Mouse (Mus musculus): ENCODE data around the gene Tubd1. TPM values are rescaled to one million over a fixed set of nuclear protein-coding genes. Genes with fewer than 3 reads are reported as not detected.
A peak's percentile ranks its signal among the peaks of the same experiment; 100 is the strongest.

Tubd1 gene
- total RNA-seq, 2 experiments from 2014 or later = 8.4 to 9.7 TPM

DNA sequence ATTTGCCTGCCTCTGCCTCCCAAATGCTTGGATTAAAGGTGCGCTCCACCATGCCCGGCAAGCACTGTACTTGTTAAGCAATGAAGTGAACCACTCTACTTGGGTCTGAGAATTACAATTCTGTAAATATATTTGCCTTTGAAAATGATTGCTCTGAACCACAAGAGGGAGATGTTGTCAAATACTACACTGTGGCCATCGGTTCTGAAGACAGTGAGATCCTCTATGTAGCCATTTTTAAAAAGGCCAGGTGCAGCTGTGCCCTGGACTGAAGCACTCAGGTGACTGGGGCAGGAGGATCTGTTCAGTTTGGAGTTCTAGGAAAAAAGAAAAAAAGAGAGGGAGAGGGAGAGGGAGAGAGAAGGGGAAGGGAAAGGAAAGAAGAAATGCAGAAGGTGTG is 23.6 kb downstream of the Tubd1 start:
- no peak for DNase-seq

DNA sequence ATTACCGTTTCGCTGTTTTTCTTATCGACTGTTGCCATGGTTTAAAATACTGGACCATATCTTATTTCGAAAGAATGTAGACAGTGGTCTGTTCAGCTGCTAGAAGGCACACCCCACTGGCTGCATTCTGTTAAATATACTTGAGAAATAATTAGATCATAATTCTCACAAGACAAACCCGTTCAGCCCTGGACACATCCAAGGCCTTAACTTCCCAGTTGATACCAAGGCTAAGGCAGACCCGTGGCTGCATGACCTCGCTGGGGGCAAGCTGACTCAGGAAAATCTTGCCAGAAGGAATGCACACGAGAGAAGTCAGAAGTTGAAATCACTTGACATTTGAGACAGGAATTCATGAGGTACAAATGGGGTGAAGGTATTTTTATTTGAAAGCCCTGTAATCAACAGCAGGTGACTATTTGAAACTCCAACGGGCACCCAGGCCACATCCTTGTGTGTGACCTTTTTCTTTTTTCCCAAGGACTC is 25.5 kb downstream of the Tubd1 start:
- no peak for DNase-seq

DNA sequence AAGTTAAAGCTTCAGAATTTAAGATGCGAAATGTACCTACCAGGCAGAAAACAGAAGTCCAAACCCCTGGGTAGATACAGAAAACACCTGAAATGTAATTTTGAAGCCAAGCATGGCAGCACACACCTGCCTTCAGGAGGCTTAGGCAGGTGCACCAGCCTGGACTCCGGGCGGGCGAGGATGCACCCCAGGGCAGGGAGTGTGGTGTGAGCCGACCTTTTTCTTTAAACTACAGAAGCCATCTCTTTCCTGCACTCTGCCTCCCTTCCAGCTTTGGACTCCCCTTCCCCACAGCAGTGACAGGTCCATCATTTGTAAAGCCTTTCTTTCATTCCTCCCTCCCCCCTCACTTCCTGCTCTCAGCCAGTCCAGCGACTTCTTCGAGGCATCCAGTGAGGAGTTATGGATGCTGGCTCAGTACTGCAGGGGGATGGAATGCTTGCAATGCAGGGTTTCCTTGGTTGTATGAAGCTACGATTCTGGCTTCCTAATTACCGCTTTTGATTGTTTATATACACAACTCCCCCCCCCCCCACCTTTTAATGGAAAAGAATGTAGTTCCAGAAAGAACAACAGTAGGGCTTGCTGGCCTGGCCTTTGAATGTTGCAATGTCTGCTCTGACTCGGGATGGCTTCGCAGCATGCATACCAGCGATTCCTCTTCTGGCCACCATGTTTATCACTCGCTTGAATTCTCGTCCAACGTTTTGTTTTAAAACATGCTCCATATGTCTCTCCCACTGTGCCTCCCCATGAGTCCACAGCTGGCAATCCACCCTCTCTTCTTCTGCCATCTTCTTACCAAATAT is 26.5 kb downstream of the Tubd1 start:
- DNase-seq = no peak

DNA sequence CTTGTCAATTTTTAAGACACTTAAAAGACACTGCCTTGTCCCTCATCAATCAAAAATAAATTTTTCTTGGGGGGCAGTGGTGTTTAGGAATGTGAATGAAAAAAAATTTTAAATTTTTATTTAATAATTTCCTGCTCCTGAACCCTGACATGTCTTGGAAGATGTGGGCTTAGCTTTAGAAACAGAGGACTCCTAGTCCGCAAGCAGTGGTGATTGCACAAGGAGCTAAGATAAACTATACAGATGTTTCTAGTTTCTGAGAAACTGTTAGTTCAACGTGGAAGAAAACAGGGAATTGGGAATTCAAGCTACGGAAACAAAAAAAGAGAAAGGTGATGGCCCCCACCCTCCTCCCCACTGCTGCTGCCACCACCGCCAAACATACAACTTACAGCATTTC is 27.1 kb downstream of the Tubd1 start:
- DNase-seq = no peak

DNA sequence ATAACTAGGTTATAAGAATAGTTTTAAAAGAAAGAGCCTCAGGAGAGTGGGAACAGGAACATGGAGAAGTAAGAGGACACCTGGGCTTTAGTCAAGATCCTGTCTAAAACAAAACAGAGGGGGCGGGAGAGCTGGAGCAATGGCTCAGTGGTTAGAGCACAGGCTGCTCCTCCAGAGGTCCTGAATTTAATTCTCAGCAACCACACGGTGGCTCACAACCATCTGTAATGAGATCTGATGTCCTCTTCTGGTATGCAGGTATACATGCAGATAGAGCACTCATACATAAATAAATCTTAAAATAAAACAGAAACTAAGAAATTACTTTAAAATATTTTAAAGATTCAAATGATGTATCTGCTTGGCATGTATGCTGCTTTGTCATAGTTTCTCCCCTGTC is 27.8 kb downstream of the Tubd1 start:
- DNase-seq = no peak

DNA sequence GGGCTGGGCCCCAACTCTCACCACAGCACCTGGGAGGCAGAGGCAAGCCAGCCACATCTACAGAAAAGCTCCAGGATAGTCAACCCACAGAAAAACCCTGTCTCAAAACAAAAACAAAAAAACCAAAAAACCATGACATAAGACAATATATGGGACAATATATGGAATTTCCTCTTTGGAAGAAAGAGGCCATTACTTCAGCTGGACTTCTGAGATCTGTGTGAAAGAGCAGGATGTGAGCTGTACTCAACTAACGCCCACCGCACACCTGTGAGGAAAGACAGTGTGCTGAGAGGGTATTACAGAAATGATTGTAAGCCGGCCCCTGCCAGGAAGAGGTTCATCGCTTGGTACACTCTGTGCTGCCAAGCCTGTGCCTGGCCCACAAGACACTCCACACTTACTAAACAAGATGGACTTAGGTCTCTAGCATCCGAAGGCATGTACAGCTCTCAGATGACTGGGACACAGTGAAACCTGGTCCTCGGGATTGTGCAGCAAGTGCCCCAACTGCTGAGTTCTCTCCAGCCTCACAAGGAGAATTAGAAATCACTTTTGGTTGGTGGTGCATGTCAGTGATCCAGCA is 28.9 kb downstream of the Tubd1 start:
- no peak for DNase-seq

DNA sequence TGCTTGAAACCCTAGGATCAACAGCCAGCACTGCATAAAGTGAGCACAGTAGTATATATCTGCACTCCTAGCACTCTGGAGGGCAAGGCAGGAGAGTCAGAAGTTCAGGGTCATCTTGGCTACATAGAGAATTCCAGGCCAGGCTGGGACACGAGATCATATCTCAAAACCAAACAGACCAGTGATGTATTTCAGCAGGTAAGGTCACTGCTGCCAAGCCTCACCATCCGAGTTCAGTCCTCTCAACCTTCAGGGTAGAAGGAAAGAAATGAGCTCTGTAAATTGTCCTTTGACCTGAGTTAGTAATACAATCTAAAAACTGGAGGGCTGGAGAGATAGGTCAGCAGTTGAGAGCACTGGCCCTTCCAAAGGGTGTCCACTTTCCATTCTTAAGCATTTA is 29.6 kb downstream of the Tubd1 start:
- DNase-seq = no peak

DNA sequence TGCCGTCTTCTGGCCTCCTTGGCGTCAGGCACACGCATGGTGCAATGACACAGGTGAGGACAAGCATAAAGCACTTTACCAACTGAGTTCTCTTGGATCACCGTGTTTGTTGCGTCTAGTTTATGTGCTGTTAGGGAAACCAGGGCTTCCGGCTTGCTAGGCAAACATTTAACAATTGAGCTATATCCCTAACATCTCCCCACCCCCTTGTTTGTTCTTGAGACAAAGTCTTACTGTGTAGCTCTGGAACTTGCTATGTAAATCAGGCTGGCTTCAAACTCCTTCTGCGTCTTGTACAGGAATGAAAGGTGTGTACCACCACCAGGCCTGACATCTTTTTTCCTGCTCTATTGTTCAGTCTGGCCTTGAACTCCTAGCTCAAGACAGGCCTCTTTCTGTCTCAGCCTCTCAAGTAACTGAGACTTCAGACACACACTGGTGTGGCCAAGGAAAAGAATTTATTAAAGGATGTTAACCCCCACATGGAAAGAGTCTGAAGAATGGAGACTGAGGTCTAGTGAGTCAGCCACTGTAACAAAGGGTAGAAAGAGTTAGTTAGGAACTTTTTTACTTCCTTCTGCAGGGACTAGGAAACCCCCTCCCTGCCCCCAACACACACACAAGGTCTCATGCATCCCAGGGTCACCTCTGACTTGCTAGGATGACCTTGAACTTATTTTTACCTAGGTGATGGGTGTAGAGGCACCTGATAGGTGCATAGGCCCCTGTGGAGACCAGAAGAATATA is 31.0 kb downstream of the Tubd1 start:
- DNase-seq = no peak

DNA sequence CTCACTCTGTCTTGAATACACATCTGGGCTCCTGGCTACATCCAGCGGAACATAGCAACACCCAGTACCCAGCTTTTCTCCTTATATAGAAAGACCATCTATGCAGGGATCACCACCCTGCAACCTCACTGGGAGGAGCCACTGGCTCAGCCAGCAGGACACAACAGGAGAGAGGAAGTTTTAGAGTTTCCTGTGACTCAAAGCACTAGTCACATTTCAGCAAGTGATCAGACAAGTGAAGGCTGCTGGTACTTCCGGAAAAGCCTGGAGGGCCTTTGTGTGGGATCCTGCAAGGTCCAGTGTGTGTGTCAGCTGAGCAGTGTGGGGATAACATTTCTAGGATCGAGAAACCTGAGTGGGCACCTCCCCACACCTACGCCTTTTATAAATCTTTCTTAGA is 32.4 kb downstream of the Tubd1 start:
- DNase-seq = peak; percentile 53

DNA sequence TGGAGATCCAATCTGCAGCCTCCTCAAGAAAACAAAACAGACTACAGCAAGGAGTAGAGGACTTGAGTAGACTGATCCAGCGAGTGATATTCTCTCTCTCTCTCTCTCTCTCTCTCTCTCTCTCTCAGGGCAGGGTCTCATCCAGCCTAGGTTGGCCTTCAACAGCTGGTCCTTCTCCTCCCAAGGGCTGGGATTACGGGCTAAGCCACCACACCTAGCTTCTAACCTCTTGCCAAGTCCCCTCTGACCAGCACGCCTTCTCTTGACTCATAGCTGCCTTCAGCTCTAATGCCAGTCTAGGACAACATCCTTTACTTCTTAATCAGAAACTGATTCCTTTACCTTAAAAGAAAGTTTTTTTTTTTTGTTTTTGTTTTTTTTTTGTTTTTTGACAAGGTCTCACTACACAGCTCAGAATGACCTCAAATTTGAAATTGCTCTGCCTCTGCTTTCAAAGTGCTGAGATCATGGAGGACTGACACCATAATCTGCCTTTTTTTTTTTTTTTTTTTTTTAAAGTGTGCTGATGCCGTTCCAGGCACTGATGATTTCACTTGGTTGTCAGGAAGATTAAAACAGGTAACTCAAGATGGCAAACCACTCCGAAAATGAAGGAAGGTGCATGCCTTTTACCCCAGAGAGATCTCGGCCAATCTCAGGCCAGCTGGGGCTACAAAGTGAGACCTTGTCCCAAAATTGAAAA is 33.5 kb downstream of the Tubd1 start:
- no peak for DNase-seq

DNA sequence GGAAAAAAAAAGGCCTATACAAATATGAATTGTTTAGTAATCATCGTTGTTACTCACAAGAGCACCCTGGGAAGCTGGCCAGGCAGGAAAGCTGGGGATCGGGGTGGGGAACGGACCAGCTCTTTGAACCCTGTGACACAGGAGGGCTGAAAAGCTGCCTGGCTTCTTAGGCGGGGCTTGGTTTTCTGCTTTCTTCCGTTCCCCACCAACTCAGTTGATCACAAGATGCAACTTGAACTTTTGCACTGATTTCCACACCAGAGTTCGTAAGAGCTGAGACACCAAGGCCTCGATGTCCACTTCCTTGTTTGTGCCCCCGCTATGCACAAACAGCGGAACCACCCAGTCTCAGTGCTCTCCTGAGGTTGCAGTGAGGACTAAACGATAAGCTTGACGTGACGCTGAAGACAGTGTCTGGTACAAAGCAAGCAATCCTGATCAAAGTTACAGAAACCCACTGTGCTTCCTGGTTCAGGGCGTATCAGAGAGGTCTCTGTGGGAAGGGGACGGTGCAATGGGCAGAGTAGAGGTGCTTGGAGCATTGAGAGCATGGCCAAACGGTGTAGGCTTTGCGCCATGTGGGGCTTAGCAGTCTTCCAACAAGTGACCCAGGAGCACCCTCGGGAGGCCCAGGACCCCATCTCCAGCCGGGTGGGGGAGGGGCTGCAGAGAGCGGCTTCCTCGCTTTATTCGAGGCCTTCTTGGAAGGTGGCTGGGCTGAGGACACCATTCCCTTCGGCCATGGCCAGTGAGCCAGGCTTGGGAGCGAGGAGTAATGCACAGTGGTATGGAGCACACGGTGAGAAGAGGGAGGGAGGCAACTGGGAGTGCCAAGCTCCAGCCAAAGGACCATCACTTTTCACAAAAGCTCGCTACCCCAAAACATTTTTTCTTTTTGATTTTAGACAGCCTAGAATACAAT is 34.3 kb downstream of the Tubd1 start:
- DNase-seq = peak; percentile 65

DNA sequence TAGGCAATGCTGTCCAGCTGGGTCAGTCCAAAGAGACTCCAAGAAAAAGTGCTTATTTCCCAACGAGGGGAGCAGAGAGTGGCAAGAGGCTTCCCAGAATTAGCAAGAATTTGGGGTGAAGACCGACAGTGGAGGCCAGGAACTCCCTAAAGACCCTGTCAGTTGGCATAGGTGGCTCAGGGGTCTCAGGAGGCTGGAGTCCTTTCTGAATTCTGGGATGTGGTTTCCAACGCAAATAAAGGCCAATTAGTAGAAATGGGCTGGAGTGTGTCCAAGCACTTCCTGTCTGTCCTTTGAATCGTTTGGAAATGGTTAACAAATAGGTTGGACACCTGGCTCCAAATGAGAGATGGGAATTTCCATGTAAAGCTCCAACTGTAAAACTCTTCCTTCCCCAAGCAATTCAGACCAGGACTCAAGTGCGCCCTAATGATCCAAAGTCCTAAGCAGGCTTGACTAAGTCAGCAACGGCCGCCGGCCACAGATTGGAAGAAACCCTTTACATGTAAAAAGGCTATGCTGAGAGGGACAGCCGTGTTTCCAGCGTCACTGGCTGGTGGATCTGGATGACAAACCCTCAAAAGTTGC is 35.0 kb downstream of the Tubd1 start:
- no peak for DNase-seq

DNA sequence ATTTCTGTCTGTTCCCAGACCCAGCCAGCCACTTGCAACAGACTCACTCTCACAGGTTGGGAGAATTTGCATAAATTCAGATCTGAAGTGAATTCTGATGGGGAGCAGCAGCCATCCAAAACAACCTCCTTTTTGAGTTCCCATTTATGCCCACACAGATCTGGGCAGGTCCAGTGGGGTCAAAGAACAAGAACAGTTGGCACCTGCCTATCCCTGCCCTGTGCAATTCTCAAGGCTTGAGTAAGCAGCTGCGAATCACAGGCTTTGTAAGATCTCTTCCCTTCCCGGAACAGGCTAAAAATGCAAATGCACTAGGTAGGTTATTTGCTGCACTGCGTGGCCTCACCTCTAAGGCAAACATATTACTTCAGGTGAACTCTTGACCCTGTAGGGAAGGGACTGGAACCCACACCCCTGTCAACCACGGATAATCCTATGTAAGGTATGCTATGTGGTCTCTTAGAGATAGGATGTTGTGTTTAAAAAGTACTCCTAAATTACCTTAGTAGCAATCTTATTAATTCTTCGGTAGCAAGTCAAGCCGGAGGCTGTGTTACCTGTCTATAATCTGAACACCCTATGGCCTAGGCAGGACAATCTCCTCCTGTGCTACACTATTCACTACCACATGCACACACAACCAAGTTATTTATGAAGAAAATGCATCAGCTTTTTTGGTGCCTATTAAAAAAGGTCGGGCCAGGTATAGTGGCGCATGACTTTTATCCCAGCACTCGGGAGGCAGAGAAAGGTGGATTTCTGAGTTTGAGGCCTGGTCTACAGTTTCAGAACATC is 35.7 kb downstream of the Tubd1 start:
- DNase-seq = no peak

DNA sequence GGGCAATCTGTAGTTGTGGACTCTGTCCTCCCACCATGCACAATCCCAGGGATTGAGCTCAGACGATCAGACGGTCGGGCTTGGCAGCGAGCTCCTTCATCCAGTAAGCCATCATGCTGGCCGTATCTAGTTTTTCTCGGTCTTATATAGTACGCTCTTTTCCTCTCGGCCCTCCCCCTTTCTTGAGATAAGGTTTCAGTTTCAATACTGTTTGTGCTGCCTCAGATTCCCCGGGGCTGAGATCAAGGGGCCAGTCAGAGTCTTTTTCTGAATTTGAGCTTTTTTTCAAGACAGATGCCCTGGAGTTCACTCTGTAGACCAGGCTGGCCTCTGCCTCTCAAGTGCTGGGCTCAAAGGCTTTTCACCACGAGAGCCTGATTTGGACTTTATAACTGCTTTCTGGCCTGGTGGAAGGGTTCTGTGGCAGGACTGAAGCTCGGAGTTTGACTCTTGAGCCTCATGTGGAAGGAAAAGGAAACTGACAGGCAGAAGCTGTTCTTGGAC is 36.5 kb downstream of the Tubd1 start:
- DNase-seq = peak; percentile 50

DNA sequence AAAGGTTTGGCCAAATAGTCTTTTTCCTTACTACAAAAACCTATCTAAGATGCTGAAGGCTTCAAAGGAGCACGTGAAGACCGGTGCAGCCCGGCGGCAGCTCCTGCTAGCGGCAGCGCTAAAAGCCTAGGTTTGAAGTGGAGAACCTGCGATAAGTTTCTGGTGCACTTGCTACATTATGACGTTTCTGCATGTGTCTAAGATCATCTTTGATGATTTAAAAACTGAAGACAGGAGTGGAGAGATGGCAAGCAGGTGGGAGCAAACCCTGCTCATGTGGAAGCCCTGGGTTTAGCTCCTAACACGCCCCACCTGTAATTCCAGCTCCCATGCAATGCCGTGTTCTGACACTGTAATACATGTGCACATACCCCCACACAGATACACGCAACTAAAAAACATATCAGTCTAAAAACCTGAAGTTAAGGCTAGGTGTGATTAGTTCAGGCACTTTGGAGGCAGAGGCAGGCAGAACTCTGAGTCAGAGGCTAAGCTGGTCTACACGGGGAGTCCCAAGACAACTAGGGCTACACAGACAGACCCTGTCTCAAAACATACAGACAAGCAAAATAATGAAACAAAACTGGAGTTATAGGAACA is 37.3 kb downstream of the Tubd1 start:
- no peak for DNase-seq

DNA sequence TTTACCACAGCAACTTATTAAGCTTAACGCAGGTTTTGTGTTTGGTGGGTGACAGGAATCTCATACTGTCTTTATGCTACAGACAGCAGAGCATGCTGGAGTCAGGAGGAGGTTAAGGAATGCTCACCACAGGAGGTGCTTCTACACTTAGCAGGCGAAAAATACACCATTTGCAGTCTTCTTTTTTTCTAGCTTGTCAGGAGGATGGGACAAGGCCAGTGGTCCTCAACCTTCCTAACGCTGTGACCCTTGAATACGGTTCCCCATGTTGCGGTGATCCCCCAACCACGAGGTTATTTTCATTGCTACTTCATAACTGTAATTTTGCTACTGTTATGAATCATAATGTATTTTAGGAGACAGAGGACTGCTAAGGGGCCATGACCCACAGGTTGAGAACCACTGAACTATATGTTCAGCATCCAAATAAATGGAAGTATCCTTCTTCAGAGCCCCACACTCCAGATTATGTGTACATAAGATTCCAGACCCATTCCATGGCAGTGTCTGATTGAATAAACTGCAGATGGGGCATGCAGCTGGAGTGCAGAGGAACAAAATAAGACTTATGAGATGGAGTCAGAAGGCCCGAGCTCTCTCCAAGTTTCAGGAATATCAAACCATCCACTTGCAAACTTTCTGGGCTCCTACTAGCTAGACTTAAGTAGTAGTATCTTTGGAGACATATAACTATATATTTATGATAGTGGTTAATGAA is 37.9 kb downstream of the Tubd1 start:
- no peak for DNase-seq

DNA sequence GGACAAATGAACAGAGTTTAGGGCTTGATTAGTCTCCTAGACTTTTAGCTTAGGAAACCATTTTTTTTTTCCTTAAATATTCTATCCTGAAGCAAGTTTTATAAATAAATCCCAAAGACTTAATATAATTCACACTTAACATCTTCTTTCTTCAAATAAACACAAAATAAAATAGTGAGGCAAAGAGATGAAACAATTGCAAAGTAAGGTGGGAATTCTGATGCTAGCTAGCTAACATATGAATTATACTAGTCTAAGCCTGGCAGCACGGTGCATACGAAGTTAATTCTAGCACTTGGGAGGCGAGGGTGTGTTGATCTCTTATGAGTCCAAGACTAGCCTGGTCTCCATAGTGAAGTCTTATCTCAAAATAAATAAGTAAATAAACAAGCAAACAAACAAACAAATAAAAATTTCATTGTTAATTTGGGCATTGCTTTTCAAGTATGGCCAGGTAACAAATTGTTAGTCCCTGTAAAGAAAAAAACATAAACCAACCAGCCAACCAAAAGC is 38.6 kb downstream of the Tubd1 start:
- no peak for DNase-seq

DNA sequence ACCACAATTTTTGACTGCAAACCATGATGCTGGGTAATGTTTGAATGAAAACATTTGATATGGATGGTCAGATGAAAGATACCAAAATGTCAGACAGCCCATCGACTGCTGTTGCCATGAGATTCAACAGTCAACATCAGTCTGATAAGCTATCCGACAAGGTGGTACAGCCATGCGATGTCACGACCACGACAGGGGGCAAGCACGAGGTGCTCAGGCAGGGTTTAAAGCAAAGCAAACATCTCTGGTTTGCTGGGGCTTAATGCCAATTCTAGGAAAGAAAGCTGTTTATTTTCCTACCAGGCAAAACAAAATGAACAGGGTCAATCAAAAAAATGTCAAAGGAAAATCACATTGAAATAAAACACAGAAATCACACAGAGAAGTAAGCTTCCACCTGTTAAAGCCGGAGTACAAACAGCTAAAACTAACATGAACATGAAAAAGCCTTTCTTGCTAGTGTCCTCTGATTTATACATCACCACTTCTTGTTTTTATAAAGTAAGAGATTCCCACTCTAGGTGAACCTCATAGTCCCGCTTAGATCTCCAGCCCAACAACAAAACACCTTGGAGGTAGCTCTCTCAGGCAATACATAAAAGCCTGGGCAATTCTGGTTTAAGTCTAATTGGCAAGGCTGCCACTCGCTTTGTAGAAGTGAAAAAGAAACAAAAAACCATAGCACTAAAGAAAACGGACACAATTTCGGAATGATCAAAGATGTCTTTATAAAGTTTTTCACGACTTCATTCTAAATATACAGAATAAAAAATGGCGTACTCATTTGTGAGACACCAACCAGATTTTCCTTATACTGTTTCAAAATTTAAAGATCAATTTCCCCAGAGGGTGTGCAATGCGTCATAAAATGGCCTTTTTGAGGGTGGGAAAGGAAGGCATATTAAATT is 39.5 kb downstream of the Tubd1 start:
- DNase-seq = no peak
